ENCODE assay signal across 8 mouse cellular contexts in the genomic region with DNA sequence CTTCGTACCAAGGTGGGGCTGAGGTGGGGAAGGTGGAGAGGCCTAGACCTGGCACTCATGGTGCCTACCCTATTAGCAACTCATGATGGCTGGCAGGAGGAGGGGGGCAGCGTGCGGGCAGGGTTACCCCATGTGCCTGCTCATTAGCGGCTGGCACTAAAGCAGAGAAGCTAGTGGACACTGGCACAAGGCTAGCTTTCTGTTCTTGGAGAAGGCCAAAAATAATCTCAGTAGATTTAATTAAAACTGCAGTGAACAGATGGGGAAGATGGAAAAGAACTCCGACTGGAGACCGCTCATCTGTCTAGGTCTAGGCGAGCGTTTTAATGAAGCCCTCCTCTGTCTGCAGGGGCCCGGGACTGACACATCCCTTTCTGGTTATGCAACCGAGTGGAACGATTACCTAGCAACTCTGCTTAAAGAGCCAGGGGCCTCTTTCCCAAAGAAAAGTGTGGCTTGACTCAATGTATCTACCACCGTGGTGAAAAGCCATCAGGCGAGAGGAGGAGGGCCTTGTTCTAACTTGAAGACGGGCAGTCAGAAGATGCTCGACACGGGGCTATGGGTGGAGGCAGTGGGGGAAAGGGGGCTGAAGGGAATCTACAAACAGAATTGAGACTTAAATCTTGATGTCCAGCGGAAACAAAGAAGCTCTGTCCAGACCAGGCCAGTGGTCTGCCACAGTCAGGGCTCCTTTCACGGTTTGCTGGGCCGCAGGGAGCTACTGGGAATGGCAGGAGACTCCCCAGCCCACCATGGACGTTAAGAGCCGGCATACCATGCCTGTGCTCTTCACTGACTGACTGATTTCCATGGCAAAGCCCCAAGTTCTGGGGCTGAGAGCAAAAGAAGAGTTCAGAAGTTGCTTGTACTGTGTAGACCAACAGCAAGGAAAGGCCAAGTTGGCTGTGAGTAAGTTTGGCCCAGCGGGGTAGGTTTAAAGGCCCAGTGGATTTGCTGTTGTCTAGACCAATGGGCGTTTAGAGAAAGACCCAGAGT.
A peak's percentile ranks its signal among the peaks of the same experiment; 100 is the strongest.
DNase-seq lines count a peak whose midpoint lies in the region; ATAC-seq and TF ChIP-seq lines count a peak whose summit lies in the region.

No protein-coding gene starts in this region.

- TF ChIP-seq EP300 in lung, postnatal 0 days (IDR thresholded peaks at IDR 0.05) = no peak

- no peaks in the 10 kb centered on the region for H3K27me3 ChIP-seq in forebrain, postnatal 0 days (ENCODE audit: insufficient read depth, low read length)
- H3K27me3 ChIP-seq in neural tube, embryonic 15.5 days (replicated peaks) = no peaks in the 10 kb centered on the region
- H3K27me3 ChIP-seq in thymus, adult 2 months (ENCODE audit: control insufficient read depth, insufficient read depth, low read length) = no peaks in the 10 kb centered on the region
- no peaks in the 10 kb centered on the region for H3K27me3 ChIP-seq in lung, postnatal 0 days (replicated peaks; ENCODE audit: insufficient read depth, low read length)

- 20% methylated on average over 23 of the region's 23 CpGs for WGBS in forebrain, postnatal 0 days
- 23% methylated on average over 23 of the region's 23 CpGs for WGBS in neural tube, embryonic 15.5 days
- WGBS in thymus, adult 2 months = 92% methylated on average over 23 of the region's 23 CpGs
- 84% methylated on average over 23 of the region's 23 CpGs for WGBS in lung, postnatal 0 days

- H3K4me2 ChIP-seq in forebrain, postnatal 0 days (ENCODE audit: low read depth) = no peak overlapping the region
- H3K4me2 ChIP-seq in neural tube, embryonic 15.5 days = no peak overlapping the region
- no peak overlapping the region for H3K4me2 ChIP-seq in lung, postnatal 0 days (replicated peaks; ENCODE audit: low read depth, low read length)

- peak; percentile 28 to 30 for DNase-seq in cerebellum, postnatal 36 days
- peak; percentile 50 for DNase-seq in forebrain, postnatal 0 days
- DNase-seq in kidney, adult 11 months = peak; percentile 44
- DNase-seq in left cerebral cortex, adult 8-10 months (ENCODE audit: low spot score in 2 of 2) = peak; percentile 29 to 74
- DNase-seq in thymus, adult 2 months = no peak
- DNase-seq in spleen, postnatal 4 days (ENCODE audit: low spot score in 2 of 2) = no peak
- DNase-seq in lung, postnatal 0 days (ENCODE audit: low spot score) = no peak

- no peak for TF ChIP-seq CTCF in forebrain, postnatal 0 days (IDR thresholded peaks at IDR 0.05; ENCODE audit: low read depth)
- TF ChIP-seq CTCF in thymus, adult 2 months (IDR thresholded peaks at IDR 0.05; ENCODE audit: borderline replicate concordance, control insufficient read depth, extremely low read depth, insufficient read depth, low read length, poor library complexity) = no peak
- no peak for TF ChIP-seq CTCF in lung, postnatal 0 days (IDR thresholded peaks at IDR 0.05)

- H3K9me3 ChIP-seq in forebrain, postnatal 0 days (ENCODE audit: low read length) = no peaks in the 10 kb centered on the region
- no peaks in the 10 kb centered on the region for H3K9me3 ChIP-seq in neural tube, embryonic 15.5 days (replicated peaks)
- no peaks in the 10 kb centered on the region for H3K9me3 ChIP-seq in lung, postnatal 0 days (ENCODE audit: low read length)

- no peak overlapping the region for H3K9ac ChIP-seq in forebrain, postnatal 0 days
- no peak overlapping the region for H3K9ac ChIP-seq in neural tube, embryonic 15.5 days (replicated peaks)
- H3K9ac ChIP-seq in lung, postnatal 0 days (replicated peaks; ENCODE audit: low read depth) = no peak overlapping the region

- peak; percentile 81 for ATAC-seq in forebrain, postnatal 0 days
- peak; percentile 68 for ATAC-seq in neural tube, embryonic 15.5 days (ENCODE audit: low FRiP score)
- ATAC-seq in lung, postnatal 0 days = no peak

- 0 out of 2 replicates have a peak overlapping the region, but pooled peaks have one; percentile 9 for H3K27ac ChIP-seq in forebrain, postnatal 0 days (ENCODE audit: low read depth, low read length)
- peak overlapping the region; percentile 71 for H3K27ac ChIP-seq in neural tube, embryonic 15.5 days (replicated peaks)
- H3K27ac ChIP-seq in thymus, adult 2 months (ENCODE audit: control insufficient read depth, insufficient read depth, low read length) = no peak overlapping the region
- H3K27ac ChIP-seq in lung, postnatal 0 days (ENCODE audit: low read length) = no peak overlapping the region

- no peaks in the 10 kb centered on the region for H3K36me3 ChIP-seq in forebrain, postnatal 0 days (ENCODE audit: insufficient read depth)
- H3K36me3 ChIP-seq in neural tube, embryonic 15.5 days = no peaks in the 10 kb centered on the region
- H3K36me3 ChIP-seq in thymus, adult 2 months (ENCODE audit: control insufficient read depth, insufficient read depth, low read length) = no peaks in the 10 kb centered on the region
- no peaks in the 10 kb centered on the region for H3K36me3 ChIP-seq in lung, postnatal 0 days (ENCODE audit: insufficient read depth, low read length)

- peaks cover 9% of the 10 kb centered on the region; the same call in 1 of the 2 replicates for H3K4me1 ChIP-seq in forebrain, postnatal 0 days (ENCODE audit: insufficient read depth)
- H3K4me1 ChIP-seq in neural tube, embryonic 15.5 days = peaks cover 49% of the 10 kb centered on the region
- no peaks in the 10 kb centered on the region for H3K4me1 ChIP-seq in thymus, adult 2 months (replicated peaks; ENCODE audit: control insufficient read depth, insufficient read depth, low read length)
- H3K4me1 ChIP-seq in lung, postnatal 0 days (ENCODE audit: insufficient read depth, low read depth, low read length) = no peaks in the 10 kb centered on the region

- H3K4me3 ChIP-seq in forebrain, postnatal 0 days (ENCODE audit: low read depth, low read length) = no peak overlapping the region
- H3K4me3 ChIP-seq in neural tube, embryonic 15.5 days (replicated peaks) = no peak overlapping the region
- no peak overlapping the region for H3K4me3 ChIP-seq in thymus, adult 2 months (ENCODE audit: control insufficient read depth, insufficient read depth, low read length)
- H3K4me3 ChIP-seq in lung, postnatal 0 days (ENCODE audit: low read depth, low read length) = no peak overlapping the region

- no peak for TF ChIP-seq POLR2A in thymus, adult 2 months (IDR thresholded peaks at IDR 0.05; ENCODE audit: control insufficient read depth, extremely low read depth, insufficient read depth, low read length, poor library complexity)

Comparison
In these comparisons a context has a peak if more than half of its experiments do, and no peak if none do; other contexts are left out.
1. DNase-seq: peak in cerebellum, postnatal 36 days (2 of 2), forebrain, postnatal 0 days (single experiment), kidney, adult 11 months (single experiment) and left cerebral cortex, adult 8-10 months (2 of 2); none in thymus, adult 2 months (single experiment), spleen, postnatal 4 days (0 of 2) and lung, postnatal 0 days (single experiment).
2. H3K27ac ChIP-seq: peak in forebrain, postnatal 0 days (single experiment) and neural tube, embryonic 15.5 days (single experiment); none in thymus, adult 2 months (single experiment) and lung, postnatal 0 days (single experiment).